Comparison of ENCODE assay signal across 9 mouse cellular contexts in the genomic region with DNA sequence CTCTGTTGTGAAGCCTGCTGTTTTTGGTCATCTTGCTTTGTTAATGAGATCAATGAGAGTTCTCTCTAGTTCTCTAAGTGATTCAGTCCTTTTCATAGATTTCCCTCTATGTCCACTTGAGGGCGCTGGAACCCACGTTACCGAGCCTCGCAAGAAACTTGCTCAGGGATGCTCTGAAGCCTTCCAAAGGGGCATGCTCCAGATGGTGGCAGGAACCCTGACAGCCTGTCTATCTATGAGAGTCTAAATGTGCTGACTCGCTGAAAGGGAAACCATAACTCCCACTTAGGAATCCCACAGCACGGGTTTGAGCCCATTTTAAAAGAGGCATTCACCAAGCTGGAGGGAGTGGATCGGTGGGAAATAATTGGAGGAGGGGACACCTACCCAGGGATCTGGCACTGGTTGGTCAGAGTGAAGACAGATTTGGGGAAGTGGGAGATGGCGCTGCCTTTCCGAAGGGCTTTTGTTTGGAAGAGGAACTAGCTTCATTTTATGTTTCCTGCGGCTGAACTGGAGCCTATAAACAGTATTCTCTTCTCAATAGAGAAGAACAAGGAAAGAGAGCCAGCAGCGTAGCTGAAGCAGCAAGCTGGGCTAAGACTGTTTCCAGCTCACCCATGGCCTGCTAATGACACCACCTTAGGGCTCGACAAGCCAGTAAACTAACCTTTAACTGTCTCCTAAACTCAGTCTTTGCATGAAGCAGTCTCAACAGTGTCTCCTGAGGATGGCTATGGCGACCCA. TPM values are rescaled to one million over a fixed set of nuclear protein-coding genes. Genes with fewer than 3 reads are reported as not detected.
DNase-seq lines count a peak whose midpoint lies in the region; ATAC-seq lines count a peak whose summit lies in the region.
"Had no signal": no experiment of that assay in that cellular context is flagged by ENCODE, and none has a peak within 500 bp of the region (broad histone marks: within the 10 kb centered on the region; RNA-seq: fewer than 3 reads in every experiment).

No protein-coding gene starts in this region.

- no peak overlapping the region for H3K4me3 ChIP-seq in lung, embryonic 15.5 days
- H3K4me3 ChIP-seq: erythroblast, embryonic 14.5 days had no signal

- WGBS in lung, embryonic 15.5 days = 33% methylated on average over 13 of the region's 13 CpGs

- no peaks in the 10 kb centered on the region for H3K36me3 ChIP-seq in lung, embryonic 15.5 days

- no peaks in the 10 kb centered on the region for H3K27me3 ChIP-seq in lung, embryonic 15.5 days

- H3K9ac ChIP-seq in lung, embryonic 15.5 days = no peak overlapping the region

- no peaks in the 10 kb centered on the region for H3K9me3 ChIP-seq in lung, embryonic 15.5 days

- DNase-seq in 3T3-L1 (ENCODE audit: low read depth, low spot score) (peak; percentile 24), R1 (ENCODE audit: low read depth, low spot score) (peak; percentile 64)
- DNase-seq in embryo, embryonic 10.5 days (ENCODE audit: low spot score) = peak; percentile 87
- DNase-seq in gastrocnemius, postnatal 4 days (ENCODE audit: low spot score in 2 of 2) = peak; percentile 29 to 64
- DNase-seq in kidney, postnatal 4 days = peak; percentile 56 to 66
- DNase-seq in retina, postnatal 7 days (ENCODE audit: low read depth, low spot score) = peak; percentile 56
- no peak for DNase-seq in thymus, adult 18-20 months

- peak; percentile 59; the same call in 1 of the 2 replicates for ATAC-seq in lung, embryonic 15.5 days (ENCODE audit: borderline replicate concordance, extremely low read depth, low FRiP score, low TSS enrichment)

- H3K4me1 ChIP-seq in lung, embryonic 15.5 days = no peaks in the 10 kb centered on the region

- H3K4me2 ChIP-seq in lung, embryonic 15.5 days = 0 out of 2 replicates have a peak overlapping the region, but pooled peaks have one; percentile 4

- no peak overlapping the region for H3K27ac ChIP-seq in lung, embryonic 15.5 days

RNA-seq across cellular contexts. Expression of a gene that starts 32.8 kb away (rescaled TPM):
- total RNA-seq in gastrocnemius, postnatal 4 days (2021) = under 1 TPM in 1 of 2 experiments, not detected in 1; 0.29 TPM
- polyA plus RNA-seq in lung, embryonic 15.5 days (2015; fragmentation: Nextera tagmentation; extraction: Ambion mirVana) = not detected in 2 replicates
- polyA plus RNA-seq: erythroblast, embryonic 14.5 days had no signal

Comparison
In these comparisons a context has a peak if more than half of its experiments do, and no peak if none do; other contexts are left out.
1. DNase-seq: peak in 3T3-L1 (single experiment), R1 (single experiment), embryo, embryonic 10.5 days (single experiment), gastrocnemius, postnatal 4 days (2 of 2), kidney, postnatal 4 days (2 of 2) and retina, postnatal 7 days (single experiment); none in thymus, adult 18-20 months (0 of 2).